Mouse (Mus musculus): Measurements from ENCODE around the gene Gm3594.
A peak's percentile ranks its signal among the peaks of the same experiment; 100 is the strongest.
"Not testable (repeated sequence)": the region's sequence is repeated elsewhere in the genome, so short reads cannot be mapped to it uniquely, and the experiment has no call there.

Gene Gm3594

DNA sequence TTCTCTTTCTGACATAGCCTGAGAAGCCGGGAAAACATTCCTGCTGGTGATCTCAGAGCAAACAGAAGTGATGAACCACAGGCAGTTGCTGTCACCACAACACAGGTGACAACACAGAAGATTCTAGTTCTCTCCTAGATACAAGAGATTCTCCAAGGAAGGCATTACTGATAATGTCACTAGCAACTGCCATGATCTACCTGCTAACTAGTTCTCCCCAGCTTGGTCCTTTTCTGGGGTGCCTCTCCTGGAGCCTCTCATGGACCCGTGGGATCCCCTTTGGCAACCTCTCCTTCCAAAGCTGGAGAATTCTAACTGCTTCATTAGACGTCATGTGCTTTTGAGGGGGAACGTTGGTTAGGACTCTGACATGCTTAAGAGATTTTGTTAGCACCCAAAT lies at the start of gene Gm3594:
Gene Gm3594, minus strand, starts transcription at position 101 of the 400 bp plus-strand sequence.
- not testable (repeated sequence) for DNase-seq

DNA sequence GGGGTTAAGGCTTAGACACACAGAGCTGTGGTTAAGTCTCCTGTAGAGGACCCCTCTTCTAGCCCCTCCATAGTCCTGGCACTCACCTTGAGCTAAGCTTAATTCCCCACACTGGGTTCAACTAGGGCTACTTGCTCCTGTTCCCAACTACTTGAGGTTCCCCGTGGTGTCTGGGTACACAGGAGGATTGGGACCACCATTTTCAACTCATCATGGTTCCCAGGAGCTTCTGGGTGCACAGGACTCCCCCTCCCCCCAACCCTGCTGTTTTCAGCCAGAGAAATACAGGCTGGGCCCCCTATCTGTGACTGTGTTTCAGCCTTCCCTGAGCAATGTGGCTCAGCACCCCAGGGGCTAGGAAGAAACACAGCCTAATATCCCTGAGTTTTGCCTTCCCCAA lies 41.9 kb upstream of the Gm3594 start:
- not testable (repeated sequence) for DNase-seq

DNA sequence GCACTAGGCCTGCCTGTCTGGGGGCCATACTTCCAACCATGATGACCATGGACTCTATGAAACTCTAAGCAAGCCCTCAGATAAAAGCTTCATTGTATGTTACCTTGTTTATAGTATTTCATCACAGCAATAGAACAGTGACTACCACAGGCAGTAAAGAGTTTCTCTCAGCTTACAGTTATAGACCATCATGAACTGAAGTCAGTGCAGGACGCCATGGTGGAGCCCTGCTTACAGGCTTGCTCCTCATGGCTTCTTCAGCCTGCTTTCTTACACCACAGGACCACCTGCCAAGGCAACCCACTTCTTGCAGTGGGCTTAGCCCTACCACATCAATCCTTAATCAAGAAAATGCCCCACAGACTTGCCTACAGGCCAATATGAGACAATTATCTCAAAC lies 41.1 kb upstream of the Gm3594 start:
- not testable (repeated sequence) for DNase-seq

DNA sequence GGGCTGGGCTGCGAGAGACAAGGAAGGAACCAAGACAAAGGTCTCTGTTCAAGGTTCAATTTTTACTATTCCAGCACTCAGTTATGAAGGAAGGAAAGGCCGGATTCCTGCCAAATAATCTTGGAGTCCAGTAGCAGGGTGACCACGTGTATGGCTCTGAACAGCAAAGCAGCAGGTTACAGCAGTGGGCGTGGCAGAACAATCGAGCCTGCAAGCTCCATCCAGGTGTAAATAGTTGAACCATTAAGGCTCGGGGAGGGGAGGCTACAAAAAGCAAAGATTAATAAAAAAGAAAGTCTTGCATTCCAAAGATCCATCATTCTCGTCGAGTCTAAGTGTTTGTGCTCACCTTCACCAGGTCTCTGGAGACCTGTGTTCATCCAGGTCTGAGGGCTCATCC lies 37.7 kb upstream of the Gm3594 start:
- not testable (repeated sequence) for DNase-seq

DNA sequence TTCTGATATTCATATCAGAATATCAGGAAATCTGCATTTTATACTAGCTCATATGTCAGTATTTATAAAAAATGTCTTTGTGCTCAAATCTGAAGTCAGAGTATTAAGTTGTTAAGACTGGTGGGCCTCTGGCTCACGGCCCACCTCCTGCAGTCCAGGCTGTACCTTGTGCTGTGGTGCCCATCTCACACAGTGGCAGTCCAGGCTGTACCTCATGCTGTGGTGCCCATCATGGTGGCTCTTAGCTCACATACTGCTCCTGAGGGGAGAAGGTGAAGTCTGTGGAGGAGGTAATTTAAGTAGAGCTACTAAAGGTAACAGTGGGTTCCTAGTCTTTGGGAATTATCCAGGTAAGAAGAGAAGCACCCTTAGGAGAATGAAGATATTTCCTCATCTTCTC lies 27.4 kb upstream of the Gm3594 start:
- not testable (repeated sequence) for DNase-seq

DNA sequence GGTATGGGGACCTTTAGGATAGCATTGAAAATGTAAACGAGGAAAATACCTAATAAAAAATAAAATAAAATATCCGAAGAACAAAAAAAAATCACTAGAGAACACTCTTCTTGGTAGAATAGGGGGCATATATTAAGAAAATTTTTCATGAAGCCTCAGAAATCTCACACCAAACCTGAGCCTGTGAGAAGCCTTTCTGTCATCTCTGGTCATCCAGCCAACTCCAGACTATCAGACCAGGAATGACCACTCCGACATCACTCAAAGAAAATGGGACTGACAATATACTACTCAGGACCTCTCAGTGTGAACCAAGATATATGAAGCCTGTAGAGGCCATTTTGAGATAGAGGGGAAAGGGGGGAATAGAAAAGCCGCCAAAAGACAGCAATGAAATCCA lies 3.6 kb downstream of the Gm3594 start:
- not testable (repeated sequence) for DNase-seq

DNA sequence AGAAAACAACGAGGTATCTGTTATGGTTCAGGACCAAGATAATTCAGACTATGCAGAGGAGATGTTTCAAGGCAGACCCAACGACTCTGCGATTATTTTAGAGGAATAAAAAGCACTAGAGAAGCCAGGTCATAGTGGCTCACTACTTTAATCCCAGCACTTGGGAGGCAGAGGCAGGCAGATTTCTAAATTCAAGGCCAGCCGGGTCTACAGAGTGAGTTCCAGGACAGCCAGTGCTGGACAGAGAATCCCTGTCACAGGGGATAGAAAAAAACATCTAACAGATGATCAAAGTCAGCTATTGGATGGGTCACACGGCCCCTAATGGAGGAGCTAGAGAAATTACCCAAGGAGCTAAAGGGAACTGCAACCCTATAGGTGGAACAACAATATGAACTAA lies 4.2 kb downstream of the Gm3594 start:
- not testable (repeated sequence) for DNase-seq

DNA sequence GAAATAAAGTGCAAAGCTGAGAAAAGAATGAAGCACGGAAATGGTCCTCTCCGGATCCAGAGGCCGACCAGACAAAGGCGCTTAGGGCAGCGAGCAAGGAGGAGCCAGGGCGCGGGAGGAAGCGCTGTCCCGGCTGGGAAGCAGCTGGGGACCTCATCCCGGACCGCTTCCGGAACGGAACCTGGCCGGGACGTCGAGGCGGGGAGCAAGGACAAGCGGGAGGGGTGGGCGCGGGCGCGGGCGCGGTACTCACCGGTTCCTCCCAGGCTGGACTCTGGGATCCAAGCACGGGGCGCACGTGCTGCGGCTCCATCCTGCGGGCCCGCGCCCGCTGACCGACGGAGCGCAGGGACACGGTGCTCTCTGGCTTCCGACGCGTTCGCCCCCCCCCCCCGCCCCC lies 17.6 kb downstream of the Gm3594 start:
- not testable (repeated sequence) for DNase-seq

DNA sequence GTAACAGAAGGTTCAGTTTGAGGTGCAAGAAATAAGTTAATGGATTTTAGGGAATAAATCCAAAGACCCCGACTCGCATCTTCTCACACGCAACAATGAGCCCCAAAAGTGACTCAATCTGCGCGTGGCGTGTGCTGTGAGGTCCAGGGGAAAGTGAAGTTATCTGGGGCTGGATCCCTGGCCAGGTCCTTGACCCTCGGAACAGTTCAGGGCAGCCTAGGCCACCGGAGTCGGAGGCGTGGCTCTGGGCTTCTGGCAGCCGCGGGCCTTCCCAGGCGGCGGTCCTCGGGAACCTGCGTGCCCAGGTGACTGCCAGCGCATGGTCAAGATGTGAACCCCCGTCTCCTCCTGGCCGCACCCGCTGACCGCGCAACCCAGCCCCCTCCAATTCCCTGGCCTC lies 18.1 kb downstream of the Gm3594 start:
- peak; percentile 0 for DNase-seq

DNA sequence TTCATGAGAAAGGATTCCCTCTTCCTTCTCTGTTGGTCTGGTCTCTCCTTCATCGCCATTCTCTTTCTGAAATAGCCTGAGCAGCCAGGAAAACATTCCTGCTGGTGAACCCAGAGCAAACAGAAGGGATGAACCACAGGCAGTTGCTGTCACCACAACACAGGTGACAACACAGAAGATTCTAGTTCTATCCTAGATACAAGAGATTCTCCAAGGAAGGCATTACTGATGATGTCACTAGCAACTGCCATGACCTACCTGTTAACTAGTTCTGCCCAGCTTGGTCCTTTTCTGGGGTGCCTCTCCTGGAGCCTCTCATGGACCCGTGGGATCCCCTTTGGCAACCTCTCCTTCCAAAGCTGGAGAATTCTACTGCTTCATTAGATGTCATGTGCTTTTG lies 32.0 kb downstream of the Gm3594 start, which contains the start of gene Gm3591:
Gene Gm3591, minus strand, starts transcription at position 101 of the 400 bp plus-strand sequence.
- DNase-seq: not testable (repeated sequence)

DNA sequence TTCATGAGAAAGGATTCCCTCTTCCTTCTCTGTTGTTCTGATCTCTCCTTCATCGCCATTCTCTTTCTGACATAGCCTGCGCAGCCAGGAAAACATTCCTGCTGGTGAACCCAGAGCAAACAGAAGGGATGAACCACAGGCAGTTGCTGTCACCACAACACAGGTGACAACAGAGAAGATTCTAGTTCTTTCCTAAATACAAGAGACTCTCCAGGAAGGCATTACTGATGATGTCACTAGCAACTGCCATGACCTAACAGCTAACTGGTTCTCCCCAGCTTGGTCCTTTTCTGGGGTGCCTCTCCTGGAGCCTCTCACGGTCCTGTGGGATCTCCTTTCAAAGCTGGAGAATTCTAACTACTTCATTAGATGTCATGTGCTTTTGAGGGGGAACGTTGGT lies 54.2 kb downstream of the Gm3594 start, which contains the start of gene Gm16440:
Gene Gm16440, minus strand, starts transcription at position 101 of the 400 bp plus-strand sequence.
- DNase-seq: not testable (repeated sequence)

Data from embryo, embryonic 11 days (tissue).